Mouse (Mus musculus) thymus, postnatal 0 days (tissue): ENCODE data around the gene Exo5. TPM values are rescaled to one million over a fixed set of nuclear protein-coding genes. Genes with fewer than 3 reads are reported as not detected.

Source experiments
- DNase-seq: peaks from one replicate; pipeline ENCODE4 v3.0.0-alpha.2; 2015; ENCODE audit warnings: low spot score
- microRNA-seq: library from miRNA; unstranded; fragments of <30 nt; microRNA quantifications from one replicate; pipeline ENCODE4, GENCODE M21; 2016; ENCODE audit warnings: borderline number of aligned reads
- polyA plus RNA-seq: library from polyadenylated mRNA; unstranded; fragments of >200 nt; fragmentation: Nextera tagmentation; extraction: Ambion mirVana; gene quantifications from 2 replicates; pipeline ENCODE4 v1.2.1, GENCODE M21; 2015

Exo5 gene
- polyA plus RNA-seq, 1 experiment from 2014 or later, result 23.7 TPM

- DNase-seq, result no peak
Observed at GRCm38 (mm10) chr4:120875961-120876360, 48.9 kb downstream of the Exo5 start.

Small RNAs within 50 kb of the gene (microRNA-seq; reads per million reads assigned to microRNA genes)
- gene Mir7015, result not detected

Other genes starting within 250 kb of the Exo5 start
- gene Kcnq4, start 176.4 kb downstream of the Exo5 start, polyA plus RNA-seq, result 0.32 and 0.34 TPM in 2 replicates
- gene Nfyc, start 93.4 kb downstream of the Exo5 start, polyA plus RNA-seq, result 85.3 and 90.4 TPM in 2 replicates
- 0.30 and 0.35 TPM in 2 replicates for gene Rims3, start 70.2 kb downstream of the Exo5 start, polyA plus RNA-seq
- 2.4 and 3.8 TPM in 2 replicates for gene Zfp69, start 26.7 kb upstream of the Exo5 start, polyA plus RNA-seq
- 39.0 and 39.1 TPM in 2 replicates for gene Smap2, start 92.2 kb upstream of the Exo5 start, polyA plus RNA-seq
- gene Col9a2, start 114.4 kb upstream of the Exo5 start, polyA plus RNA-seq, result 0.20 and 0.41 TPM in 2 replicates
- gene Zmpste24, start 173.2 kb upstream of the Exo5 start, polyA plus RNA-seq, result 49.0 and 50.2 TPM in 2 replicates
- gene Tmco2, start 184.2 kb upstream of the Exo5 start, polyA plus RNA-seq, result not detected in 2 replicates